Mouse (Mus musculus): ENCODE data around the gene Nfatc2ip. TPM values are rescaled to one million over a fixed set of nuclear protein-coding genes. Genes with fewer than 3 reads are reported as not detected.

Gene Nfatc2ip
- total RNA-seq, 2 experiments from 2014 or later = 3.3 to 3.4 TPM

DNA sequence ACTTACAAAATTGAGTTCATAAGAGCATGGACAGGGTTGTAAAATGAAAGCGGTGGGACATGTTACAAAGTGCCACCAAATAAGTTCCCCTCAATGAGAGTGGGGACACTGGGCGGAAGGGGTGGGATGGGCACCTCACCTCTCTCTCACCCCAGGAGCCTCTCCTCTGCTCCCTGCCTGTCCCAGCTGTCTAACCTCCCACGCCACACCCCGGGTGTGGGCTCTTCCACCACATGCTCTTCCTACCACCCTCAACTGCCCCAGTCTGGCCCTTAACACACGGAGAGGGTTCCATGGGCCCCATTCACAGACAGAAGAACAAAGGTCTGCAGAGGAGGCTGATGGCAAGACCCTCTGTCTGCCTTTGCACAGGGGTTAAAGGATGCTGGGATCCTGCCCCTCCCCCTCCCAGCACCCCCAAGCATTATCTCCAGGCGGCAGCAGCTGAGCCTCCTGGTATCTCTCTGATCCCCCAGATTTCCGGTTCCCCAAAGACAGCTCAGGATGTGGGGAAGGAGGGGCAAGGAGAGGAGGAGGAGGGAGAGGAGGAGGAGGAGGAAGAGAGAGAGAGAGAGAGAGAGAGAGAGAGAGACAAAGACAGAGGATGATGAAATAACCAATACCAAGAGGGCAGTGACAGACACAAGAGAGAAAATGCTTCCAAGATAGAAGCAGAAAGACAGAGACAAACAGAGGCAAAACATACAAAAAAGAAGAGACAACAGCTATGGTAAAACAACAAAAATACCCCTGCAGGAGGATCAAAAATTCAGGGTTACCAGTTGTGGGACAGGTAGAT is 39.5 kb downstream of the Nfatc2ip start:
- DNase-seq (ENCODE audit: low spot score) = no peak

DNA sequence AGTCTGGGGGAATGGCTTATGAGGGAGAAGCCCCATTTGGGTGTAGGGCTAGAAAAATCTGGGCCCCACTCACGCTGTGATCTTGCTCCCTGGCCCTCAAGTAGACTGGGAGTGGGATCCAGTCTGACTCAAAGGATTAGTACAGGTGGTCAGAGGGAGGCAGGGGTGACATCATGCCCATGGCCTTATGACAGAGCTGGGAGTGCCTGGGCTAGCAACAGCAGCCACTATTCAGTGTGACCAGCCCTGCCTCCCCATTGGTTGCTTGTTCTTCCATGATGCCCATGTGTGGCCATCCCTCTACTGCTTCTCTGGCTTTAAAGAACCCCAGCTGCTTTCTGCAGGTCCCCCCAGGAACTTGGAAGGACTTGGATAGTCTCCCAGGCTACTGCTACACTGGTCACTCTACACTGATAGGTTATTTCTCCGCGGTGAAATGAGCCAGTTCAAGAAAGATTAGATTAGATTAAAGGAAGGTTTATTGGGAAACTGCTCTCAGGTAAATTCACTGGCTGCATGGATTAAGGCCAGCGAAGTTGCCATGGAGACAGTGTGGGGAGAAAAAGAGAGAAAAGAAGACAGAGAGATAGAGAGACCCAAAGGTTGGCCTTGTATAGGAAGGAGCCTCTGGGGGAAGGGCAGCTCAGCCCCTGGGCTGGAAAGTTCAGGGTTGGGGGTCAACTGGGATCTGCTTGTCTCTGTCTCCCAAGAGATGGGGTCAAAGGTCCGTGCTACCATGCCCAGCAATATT is 40.5 kb downstream of the Nfatc2ip start:
- no peak for DNase-seq (ENCODE audit: low spot score)

DNA sequence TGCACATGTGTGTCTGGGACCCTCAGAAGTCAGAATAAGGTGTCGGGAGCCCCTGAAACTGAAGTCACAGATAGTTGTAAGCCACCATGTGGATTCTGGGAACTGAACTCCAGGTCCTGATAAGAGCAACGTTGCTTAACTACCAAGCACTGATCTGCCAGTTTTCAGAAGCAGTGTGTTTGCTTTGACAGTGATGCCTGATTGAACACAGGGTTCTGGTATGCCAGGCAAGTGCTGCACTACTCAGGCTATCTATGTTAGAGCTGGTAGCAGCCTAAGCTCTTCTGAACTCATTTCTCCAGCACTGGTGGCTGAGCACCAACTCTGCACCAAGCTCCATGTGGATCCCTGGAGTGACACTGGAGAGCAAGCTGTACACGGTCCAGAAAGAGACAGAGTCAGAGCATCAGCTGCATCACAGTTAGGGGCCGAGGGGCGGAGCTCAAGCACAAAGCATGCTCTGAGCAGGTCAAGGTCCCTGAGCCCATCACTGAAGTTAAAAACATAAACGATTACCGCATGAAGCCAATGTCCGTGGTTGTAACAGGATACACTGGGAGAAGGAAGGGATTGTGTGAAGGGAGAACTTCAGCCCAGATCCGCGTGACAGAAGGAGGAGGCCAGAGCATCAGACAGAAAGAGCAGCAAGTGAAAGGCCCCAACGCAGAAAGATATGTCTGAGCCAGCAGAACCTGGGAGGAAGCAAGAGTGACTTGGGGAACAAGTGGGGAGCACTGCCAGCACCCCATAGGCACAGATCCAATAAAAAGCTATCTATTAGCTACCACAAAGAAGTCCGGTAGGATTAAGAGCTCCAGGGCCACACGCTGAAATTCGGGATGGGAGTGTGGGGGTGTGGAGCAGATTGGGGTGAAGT is 41.6 kb downstream of the Nfatc2ip start:
- no peak for DNase-seq (ENCODE audit: low spot score)

DNA sequence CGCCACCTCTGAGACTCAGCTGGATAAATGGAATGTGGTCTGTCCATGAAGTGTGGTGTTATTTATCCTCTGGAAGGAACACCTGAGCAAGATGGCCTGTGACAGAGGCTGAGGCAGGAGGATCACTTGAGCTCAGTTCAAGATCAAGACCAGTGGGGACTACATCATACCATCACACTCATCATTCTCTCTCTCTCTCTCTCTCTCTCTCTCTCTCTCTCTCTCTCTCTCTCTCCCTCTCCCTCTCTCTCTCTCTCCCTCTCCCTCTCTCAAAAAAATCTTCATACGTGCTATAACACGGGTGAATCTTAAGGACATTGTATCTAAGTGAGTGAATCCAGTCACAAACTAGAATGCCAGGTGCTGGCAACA is 42.6 kb downstream of the Nfatc2ip start:
- no peak for DNase-seq (ENCODE audit: low spot score)

DNA sequence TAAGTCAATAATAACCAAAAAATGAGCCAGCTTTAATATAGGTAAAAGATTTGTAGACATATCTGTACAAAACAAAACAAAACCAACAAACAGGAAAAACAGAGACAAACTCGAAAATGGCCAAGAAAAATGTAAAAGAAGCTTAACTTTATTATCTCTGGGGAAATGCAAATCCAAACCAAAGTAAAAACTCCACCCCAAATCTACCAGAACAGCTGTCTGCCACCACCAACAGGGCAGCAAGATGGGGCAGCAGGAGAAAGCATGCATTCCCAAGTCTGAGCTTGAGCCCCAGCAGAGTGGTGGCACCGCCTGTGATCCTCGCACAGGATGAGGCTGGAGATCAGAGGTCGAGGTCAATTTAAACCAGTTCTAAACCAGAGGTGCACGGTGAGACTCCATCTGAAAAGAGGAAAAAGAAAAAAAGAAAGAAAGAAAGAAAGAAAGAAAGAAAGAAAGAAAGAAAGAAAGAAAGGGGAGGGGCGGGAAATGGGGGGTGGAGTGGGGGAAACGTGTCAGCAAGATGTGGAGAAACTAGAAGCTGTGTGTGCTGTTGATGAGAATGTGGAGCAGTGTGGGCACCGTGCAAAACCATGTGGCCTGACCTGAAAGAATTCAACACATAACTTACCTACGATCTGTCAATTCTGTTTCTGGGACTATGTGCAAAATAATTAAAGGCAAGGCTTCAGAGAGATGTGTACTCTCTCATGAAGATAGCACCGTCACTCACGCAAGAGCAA is 43.1 kb downstream of the Nfatc2ip start:
- DNase-seq (ENCODE audit: low spot score) = no peak

DNA sequence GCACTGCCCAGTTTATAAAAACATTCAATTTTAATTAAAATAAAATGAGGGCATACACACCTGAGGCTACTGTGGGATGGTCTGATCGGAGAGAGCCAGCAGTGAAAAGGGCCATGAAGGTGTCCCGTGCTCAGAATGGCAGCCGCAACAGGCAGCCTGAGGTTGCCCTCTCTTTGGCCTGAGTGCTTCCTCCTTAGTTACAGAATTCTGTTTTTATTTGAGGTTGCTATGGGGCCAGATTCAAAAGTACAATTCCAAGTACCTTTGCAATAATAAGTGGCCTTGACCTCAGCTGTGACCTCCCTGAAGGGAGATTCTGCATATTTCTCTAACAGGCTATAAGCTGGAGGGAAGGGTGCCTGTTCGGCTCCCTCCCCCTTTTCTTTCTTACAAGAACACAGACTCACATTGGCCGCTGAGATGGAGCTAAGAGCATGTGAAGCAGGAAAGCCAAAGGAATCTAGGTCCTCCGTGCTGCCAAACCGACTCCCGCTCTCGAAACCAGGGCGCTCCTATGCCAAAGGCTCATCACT is 45.1 kb downstream of the Nfatc2ip start:
- DNase-seq (ENCODE audit: low spot score) = no peak

DNA sequence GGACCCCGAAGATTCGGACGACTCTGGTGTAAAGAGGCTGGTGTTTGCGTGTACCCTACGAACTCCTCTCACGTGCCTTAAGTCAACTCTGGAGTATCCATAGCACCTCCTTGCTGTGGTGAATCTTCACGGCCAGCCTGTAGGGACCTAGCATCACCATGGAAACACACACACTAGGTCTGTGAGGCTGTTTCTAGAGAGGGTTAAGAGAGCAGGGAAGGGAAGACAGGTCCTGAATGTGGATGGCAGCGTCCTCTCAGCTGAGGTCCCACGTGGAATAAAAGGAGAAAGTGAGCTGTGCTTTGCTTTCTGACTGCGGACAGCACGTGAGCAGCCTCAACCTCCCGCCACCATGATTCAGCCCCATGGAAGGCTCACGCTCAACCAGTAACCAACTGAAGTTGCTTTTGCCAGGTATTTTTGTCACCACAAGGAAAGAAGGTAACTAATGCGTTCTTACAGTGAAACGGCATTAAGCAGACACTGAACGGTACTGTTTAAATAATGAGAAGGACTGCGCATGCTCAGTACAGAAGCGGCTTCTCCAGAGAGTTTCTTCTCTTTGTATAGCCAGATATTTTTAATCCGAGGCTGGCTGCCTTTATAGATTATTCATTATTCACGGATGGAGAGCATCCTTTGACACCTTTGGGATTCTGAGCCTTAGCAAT is 45.7 kb downstream of the Nfatc2ip start:
- DNase-seq (ENCODE audit: low spot score) = no peak

DNA sequence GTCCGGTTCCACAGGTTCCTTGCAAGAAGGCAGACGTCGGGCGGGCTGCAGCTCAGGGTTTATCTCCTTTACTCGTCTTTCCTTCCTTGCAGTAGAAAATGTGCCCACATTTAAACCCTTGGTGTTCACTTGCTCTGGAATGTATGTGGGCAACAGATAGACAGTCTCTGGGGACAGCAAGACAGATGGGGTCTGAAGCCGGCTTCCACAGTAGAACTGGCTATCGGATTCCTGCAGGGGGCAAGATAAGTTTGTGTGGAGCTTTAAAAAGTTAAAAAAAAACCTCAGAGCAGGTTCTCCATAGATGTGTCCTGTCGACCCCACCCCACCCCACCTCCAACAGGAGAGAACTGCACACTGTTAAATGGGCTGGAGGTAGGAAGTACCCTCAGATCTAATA is 48.2 kb downstream of the Nfatc2ip start:
- DNase-seq (ENCODE audit: low spot score) = no peak

DNA sequence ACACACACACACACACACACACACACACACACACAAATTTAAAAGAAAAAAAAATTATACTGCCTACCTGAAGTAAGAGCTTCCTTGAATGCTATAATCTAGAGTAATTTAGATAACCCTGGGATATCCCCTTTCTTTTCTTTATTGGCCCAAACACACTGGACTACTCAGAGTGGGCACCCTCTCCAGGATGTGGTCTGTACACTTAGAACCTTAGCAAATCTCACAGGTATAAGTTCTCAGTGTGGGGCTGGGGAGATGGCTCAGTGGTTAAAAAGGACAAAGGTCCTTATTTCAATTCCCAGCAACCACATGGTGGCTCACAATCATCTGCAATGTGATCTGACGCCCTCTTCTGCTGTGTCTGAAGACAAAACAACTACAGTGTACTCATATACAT is 49.4 kb downstream of the Nfatc2ip start:
- DNase-seq (ENCODE audit: low spot score) = no peak

DNA sequence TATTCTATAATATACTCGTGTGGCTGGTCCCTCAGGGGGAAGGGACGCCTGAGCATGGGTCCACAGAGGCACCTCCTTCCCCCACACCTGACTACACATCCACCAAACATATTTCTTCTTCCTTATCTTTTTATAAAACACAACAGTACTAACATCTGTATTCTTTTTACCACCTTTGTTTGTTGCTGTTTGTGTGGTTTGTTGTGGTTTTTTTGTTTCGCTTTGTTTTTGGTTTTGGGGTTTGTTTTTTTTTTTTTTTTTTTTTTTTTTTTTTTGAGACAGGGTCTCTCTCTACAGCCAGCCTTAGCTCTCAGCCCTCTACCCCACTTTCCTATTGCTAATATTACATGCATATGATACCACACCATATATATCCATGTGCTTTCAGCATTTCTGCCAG is 50.6 kb downstream of the Nfatc2ip start:
- DNase-seq (ENCODE audit: low spot score) = no peak

DNA sequence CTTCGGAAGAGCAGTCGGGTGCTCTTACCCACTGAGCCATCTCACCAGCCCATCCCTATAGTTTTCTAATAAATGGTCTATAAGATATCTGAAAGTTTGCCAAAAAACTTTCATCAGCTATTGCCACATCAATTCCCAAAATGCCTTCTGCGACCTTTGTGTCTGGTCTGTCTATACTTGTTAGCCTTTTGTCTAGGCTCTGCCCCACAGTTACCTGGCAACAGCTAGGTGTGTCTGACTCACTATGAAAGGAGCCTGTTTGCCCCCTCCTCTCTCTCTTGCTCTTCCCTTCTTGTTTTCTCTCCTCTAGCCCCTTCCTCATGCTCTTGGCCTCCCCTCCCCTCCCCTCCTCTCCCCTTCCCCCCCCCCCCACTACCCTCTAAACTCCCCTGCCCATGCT is 51.0 kb downstream of the Nfatc2ip start:
- DNase-seq (ENCODE audit: low spot score) = no peak

DNA sequence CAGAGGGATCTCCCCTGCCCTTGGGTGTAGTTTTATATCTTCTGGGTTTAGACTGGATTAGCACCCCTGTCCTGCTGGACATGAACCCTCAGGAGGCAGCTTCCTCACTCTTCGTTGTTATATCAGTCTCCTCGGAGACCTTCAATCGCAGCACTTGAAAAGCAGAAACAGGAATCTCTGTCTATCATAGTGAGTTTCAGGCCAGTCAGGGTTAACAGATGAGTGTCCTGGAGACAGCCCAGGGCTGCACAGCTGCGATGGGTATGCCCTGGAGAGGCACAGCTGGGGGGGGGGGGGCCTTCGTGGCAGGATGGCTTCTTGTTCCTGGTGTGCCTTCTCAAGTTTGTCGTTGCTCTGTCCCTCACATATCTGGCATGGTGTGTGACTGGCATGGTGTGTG is 55.6 kb downstream of the Nfatc2ip start:
- DNase-seq (ENCODE audit: low spot score) = no peak

DNA sequence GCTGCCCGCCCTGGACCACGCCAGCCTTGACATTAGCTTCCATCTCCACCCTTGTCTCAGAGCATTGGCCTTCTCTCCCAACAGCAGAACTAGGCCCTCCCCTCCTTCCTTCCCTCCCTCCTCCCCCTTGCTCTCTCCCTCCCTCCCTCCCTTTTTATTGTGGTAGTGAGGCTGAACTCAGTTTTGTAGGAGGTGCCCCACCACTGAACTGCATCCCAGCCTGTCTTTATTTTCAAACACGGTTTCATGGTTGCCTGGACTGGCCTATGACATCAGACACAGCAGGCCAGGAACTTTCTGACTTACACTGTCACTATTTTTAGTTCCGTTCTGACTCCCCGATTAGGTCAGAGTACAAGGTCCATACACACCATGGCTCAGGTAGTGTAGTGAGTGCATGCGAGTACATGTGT is 56.3 kb downstream of the Nfatc2ip start:
- DNase-seq (ENCODE audit: low spot score) = no peak

DNA sequence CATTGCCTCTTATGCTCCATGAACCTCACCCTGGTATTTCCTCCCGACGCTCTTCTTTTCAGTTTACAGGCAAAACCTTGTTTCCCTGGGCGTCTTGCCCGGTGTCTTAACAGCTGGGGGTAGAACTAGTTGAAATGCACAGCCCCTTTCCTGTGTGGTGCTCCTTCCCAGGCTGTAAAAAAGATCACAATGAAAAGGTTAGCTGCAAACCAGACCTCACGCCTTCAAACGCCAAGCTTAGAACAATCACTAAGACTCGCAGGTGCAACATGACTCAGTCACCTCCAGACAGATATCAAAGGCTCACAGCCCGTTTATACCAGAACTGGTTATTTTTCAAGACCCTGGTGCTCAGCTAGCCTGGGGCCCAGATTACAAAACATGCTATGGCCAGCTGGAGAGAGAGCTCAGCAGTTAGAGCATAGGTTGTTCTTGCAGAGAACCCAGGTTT is 57.0 kb downstream of the Nfatc2ip start:
- no peak for DNase-seq (ENCODE audit: low spot score)

DNA sequence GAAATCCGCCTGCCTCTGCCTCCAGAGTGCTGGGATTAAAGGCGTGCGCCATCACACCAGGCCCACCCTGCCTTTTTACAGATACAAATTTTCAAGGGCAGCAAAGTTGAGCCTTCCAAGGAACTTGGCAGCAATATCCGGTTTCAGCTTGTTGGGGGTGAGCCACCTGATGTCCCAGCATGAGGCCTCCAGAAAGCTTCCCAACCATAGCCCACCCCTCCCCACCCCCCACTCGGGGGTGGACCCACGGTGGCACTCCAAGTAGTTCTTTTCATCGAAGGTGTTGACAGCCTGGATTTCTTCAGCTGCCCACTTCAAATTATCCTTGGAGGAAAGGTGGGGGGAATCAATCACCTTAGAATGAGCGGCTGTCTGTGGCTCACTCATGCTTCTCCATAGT is 57.6 kb downstream of the Nfatc2ip start:
- DNase-seq (ENCODE audit: low spot score) = no peak

DNA sequence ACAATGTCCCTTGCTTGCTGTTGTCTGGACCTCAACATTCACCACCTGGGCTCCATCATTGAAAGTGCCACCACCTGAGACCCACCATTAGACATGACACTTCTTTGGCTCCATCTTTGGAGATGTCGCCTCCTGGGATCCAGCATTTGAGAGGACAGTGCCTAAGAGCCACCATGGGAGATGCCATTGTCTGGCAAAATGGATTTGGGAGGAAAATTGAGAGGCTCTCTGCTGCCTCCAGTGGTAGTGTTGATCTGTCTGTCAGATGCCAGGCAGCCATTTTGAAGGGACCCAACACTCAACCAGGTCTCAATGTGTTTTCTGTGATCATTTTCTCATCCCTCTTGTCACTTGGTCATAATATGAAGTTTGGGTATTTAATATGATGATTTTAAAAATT is 61.0 kb downstream of the Nfatc2ip start:
- no peak for DNase-seq (ENCODE audit: low spot score)
